Mouse (Mus musculus): Measurements from ENCODE around the gene Snx30.

Gene Snx30

DNA sequence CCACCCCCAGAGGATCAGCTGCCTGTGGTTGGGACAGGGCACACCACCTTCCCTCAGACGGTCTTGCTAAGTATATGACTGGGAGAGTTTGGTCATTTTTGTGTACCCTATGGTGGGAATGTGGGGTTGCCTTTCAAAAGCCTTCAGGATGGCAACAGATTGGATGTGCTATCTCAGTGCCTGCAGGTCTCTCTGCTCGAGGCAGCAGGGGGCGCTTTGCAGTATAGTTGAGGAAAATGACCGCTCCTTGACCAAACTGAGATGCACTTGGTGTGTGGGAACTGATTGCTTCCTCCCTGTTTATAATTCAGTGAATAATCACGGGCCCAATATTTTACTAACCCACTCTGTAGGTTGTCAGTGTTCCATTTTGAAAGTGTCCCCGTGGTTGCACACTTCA, 96.9 kb downstream of the Snx30 start:
- no peak for DNase-seq (ENCODE audit: low spot score in 2 of 2)

DNA sequence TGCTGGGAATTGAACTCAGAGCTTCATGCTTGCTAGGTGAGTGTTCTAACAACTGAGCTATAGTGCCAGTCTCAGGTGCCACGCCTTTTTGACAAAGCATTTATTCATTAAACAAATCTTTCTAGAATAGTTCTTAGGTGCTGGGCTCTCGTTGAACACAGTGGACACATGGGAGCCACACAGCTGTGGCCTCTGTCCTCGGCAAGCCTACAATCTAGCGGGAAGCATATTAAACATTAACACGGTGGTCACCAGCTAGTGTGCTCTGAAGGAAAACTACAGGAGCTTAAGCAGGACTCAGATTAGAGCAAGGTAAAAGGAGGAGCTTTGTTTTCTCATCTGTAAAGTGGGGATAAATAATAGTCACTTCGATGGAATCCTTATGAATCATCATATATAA, 101.5 kb downstream of the Snx30 start:
- no peak for DNase-seq (ENCODE audit: low spot score in 2 of 2)

GRCm38 (mm10) chr4:59907657-59908230, 102.1 kb downstream of the Snx30 start:
- no peak for DNase-seq (ENCODE audit: low spot score in 2 of 2)

GRCm38 (mm10) chr4:59908785-59909184, 103.1 kb downstream of the Snx30 start:
- DNase-seq (ENCODE audit: low spot score in 2 of 2), result no peak

DNA sequence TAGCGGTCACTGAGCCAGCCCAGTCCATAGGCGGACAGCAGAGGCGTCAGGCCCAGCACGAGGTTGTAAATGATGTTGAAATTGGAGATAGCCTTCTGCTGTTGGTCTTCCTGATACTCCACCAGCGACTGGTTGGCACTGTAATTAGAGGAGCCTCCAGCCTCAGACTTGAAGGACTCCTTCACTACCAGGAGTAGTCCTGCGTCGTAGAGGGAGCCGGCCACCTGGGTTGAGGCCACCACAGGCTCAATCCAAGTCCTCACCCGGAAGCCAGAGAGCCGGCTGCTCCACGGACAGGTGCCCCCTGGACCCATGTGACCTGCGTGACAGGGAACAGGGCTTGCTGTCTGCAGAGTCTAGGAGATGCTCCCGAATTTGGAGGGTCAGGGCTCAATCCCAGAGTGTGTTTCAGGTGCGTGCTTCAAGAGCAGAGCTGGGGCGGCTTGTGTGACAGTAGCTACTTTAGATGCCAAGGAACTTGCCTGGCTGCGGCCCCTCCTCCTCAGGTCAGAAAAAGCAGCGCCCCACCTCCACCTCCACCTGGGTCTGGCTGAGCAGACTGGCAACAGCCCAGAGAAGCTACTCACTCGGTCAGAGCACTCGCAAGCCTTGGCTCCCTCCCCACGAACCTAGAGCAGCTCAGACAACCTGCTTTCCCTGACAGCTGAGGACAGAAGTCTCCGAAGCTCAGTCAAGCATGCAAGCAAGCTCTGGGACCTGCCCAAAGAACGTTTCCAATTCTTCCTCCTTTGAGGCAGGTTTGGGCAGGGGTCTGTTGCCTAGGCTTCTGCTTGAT, 109.2 kb downstream of the Snx30 start, which contains the start of gene Slc46a2:
TSS of gene Slc46a2 (minus strand) at position 449 of the 796 bp plus-strand sequence.
- DNase-seq (ENCODE audit: low spot score in 2 of 2), result no peak

- no peak for DNase-seq (ENCODE audit: low spot score in 2 of 2)
These were observed 112.3 kb downstream of the Snx30 start for GRCm38 (mm10) chr4:59917966-59918365.

DNA sequence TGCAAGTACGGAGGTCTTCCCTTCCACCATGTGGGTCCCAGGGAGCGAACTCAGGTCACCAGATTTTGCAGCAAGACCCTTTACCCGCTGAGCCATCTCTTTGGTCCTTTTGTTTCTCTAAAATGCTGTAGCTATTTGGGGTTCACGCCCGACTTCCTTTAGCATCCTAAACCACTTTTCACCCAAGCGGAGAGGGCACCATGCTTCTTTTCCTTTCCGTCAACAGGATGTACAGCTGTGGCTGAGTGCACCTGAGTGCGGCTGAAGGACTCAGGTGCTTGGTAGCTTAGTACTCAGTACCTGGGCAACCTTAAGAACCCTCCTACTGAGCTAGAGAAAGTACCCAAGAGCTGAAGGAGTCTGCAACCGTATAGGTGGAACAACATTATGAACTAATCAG, 119.4 kb downstream of the Snx30 start:
- DNase-seq (ENCODE audit: low spot score in 2 of 2), result peak in 1 of 2 experiments; percentile 28

GRCm38 (mm10) chr4:59927666-59928065, 122.0 kb downstream of the Snx30 start:
- DNase-seq (ENCODE audit: low spot score in 2 of 2), result no peak

GRCm38 (mm10) chr4:59928347-59928746, 122.7 kb downstream of the Snx30 start:
- DNase-seq (ENCODE audit: low spot score in 2 of 2), result peak; percentile 10 to 77

- DNase-seq (ENCODE audit: low spot score in 2 of 2), result peak in 1 of 2 experiments; percentile 7
These were observed 127.1 kb downstream of the Snx30 start for GRCm38 (mm10) chr4:59932505-59933281.

GRCm38 (mm10) chr4:59937543-59937942, 131.9 kb downstream of the Snx30 start:
- no peak for DNase-seq (ENCODE audit: low spot score in 2 of 2)
